Mouse (Mus musculus) G1E (cell line): ENCODE results near the gene Krt5. TPM values are rescaled to one million over a fixed set of nuclear protein-coding genes. Genes with fewer than 3 reads are reported as not detected.

Source experiments
- ATAC-seq: 2 replicates; pipeline ENCODE4 v1.8.0; 2016; ENCODE audit warnings: mild to moderate bottlenecking; ENCODE audit not compliant: insufficient number of reproducible peaks, poor library complexity, low FRiP score, severe bottlenecking; ENCODE audit errors: extremely low read depth
- DNase-seq: peaks from one replicate; pipeline ENCODE4 v3.0.0; 2012; ENCODE audit warnings: low spot score
- H3K27me3 ChIP-seq: 2 replicates; pipeline ENCODE4 v1.6.1; 2012; ENCODE audit warnings: mild to moderate bottlenecking, low read length, inconsistent platforms; ENCODE audit not compliant: insufficient read depth
- H3K36me3 ChIP-seq: replicated peaks from 2 replicates; pipeline ENCODE3; 2012; ENCODE audit warnings: mild to moderate bottlenecking, inconsistent platforms
- H3K4me1 ChIP-seq: 2 replicates; pipeline ENCODE4 v1.6.1; 2012; ENCODE audit warnings: low read depth, low read length, inconsistent platforms, mixed read lengths; ENCODE audit not compliant: insufficient read depth
- H3K4me3 ChIP-seq: 2 replicates; pipeline ENCODE4 v1.5.1; 2012; ENCODE audit warnings: low read depth, mild to moderate bottlenecking, inconsistent platforms, low read length, moderate library complexity, mixed read lengths
- H3K9me3 ChIP-seq: replicated peaks from 2 replicates; pipeline ENCODE4 v1.6.1; 2012; ENCODE audit warnings: inconsistent platforms
- CTCF ChIP-seq: IDR thresholded peaks from 2 replicates; pipeline ENCODE4 v1.5.1; 2012; ENCODE audit warnings: low read depth, low read length, inconsistent platforms, mixed read lengths
- GATA1 ChIP-seq: IDR thresholded peaks from 2 replicates; pipeline ENCODE4 v1.6.1; 2012; ENCODE audit warnings: borderline replicate concordance, low read length, inconsistent platforms, mixed read lengths
- GATA2 ChIP-seq: IDR thresholded peaks from 2 replicates; pipeline ENCODE4 v1.6.1; 2012; ENCODE audit warnings: low read depth, low read length, inconsistent platforms, borderline replicate concordance
- POLR2AphosphoS5 ChIP-seq: IDR thresholded peaks from 2 replicates; pipeline ENCODE4 v1.6.1; 2012; ENCODE audit warnings: low read depth, low read length, inconsistent platforms; ENCODE audit not compliant: insufficient replicate concordance
- TAL1 ChIP-seq: conservative IDR thresholded peaks from 2 replicates; pipeline ENCODE4 v1.6.1; 2012; ENCODE audit warnings: low read depth, low read length, inconsistent platforms, mixed read lengths
- polyA plus RNA-seq: library from polyadenylated mRNA; stranded (reverse); fragments of >175 nt; gene quantifications from 2 replicates; pipeline ENCODE4 v1.2.3, GENCODE M21; 2012
- total RNA-seq, 2 experiments: library from RNA; stranded (forward) in 1 of 2; stranded (reverse) in 1 of 2; fragments of 200-1000 nt in 1 of 2; fragments of >200 nt in 1 of 2; fragmentation: Nextera tagmentation in 1 of 2; gene quantifications; 2 replicates each; pipeline ENCODE4 v1.2.3; 2014 to 2017

Krt5 gene
- total RNA-seq (2014; fragmentation: Nextera tagmentation) (not detected in 2 replicates), total RNA-seq (2017) (not detected in 2 replicates), polyA plus RNA-seq (not detected in 2 replicates)

DNA sequence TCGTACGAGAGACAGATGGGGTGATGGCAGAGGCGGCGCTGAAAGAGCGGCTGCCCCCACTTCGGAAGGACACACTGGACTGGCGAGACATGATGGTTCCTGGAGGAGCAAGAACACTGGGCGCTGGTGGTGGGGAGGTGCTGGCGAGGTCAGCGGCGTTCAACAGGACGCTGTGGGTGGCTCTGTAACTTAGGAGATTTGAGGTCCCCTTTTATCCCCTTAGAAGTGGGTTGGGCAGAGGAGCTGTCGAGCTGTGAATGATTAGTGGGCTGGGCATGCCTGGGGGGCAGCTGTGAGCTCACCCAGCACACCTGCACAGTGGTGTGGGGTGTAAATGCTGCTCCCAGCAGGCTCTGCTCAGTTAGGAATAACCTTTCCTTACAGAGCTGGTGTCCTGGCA is at the start of gene Krt5:
Gene Krt5 (minus strand): TSS at position 179 of the 400 bp plus-strand sequence.
- Histone ChIP-seq H3K4me3 (no peak within 1 kb of the TSS), H3K36me3 (no peaks in the 10 kb centered on the region), H3K4me1 (no peaks in the 10 kb centered on the region), H3K27me3 (no peaks in the 10 kb centered on the region), H3K9me3 (peaks cover 60% of the 10 kb centered on the region)
- no peak for DNase-seq
- ATAC-seq = no peak
- TF ChIP-seq GATA1 (no peak), POLR2AphosphoS5 (no peak), TAL1 (no peak), GATA2 (no peak), CTCF (no peak)

DNA sequence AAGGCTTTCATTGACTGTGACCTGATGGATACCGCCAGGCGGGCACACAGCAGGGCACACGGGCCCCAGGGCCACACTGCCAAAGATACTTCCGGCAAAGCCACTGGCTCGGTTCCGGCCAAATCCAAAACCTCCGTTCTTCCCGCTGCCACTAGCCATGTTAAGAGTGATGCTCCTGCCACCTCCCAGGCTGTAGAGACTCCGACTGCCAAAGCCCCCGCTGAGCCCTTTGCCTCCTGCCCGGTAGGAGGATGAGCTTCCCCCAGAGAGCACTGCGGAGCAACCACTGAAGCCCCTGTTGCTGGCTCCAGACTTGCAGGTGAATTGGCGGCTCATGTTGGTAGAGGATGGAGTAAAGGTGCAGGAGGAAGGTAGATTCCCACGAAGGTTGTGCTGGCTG is 30.0 kb upstream of the Krt5 start, which contains the start of gene Krt71:
Gene Krt71 (minus strand): TSS at position 399 of the 400 bp plus-strand sequence.
- DNase-seq (no peak), ATAC-seq (no peak)
- no peak within 1 kb of the TSS for H3K4me3 ChIP-seq
- H3K9me3 ChIP-seq = peaks cover 44% of the 10 kb centered on the region
- no peaks in the 10 kb centered on the region for H3K36me3 ChIP-seq
- H3K4me1 ChIP-seq = no peaks in the 10 kb centered on the region
- TF ChIP-seq GATA1 (no peak), POLR2AphosphoS5 (no peak), TAL1 (no peak), CTCF (no peak), GATA2 (no peak)
- no peaks in the 10 kb centered on the region; the same call in 1 of the 2 replicates for H3K27me3 ChIP-seq

DNA sequence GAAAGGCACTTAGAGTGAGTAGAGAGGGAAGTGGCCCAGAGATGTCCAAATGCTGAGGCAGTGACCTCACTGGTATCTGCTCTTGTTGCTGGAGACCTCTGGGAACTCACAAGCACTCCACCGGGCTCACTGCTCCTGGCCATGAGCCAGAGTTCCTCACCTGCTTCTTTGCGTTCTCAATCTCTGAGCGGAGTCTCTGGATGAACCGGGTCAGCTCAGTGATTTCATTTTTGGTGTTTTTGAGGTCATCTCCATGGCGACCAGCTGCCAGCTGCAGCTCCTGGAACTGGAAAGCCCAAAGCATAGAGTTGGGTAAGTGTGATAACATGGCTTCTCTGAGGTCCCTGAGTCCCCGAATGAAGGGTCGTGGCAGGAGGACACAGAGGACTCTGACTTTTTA is 25.1 kb upstream of the Krt5 start:
- DNase-seq = no peak
- TF ChIP-seq GATA2 (no peak), POLR2AphosphoS5 (no peak), CTCF (no peak), GATA1 (no peak), TAL1 (no peak)
- ATAC-seq = no peak
- H3K27me3 ChIP-seq = no peaks in the 10 kb centered on the region
- H3K9me3 ChIP-seq = peaks cover 49% of the 10 kb centered on the region
- H3K4me1 ChIP-seq = no peaks in the 10 kb centered on the region
- no peak overlapping the region for H3K4me3 ChIP-seq
- H3K36me3 ChIP-seq = no peaks in the 10 kb centered on the region

DNA sequence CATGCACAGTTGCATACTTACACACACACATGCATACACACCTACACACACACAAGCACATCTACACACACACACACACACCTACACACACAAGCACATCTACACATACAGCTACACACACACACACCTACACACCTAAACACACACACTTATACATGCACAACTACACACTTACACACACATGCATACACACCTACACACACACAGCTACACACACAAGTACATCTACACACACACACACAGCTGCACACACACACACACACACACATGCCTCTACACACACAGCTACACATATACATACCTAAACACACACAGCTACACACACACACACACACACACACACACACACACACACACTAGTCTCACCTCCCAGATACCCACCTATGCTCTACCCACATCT is 18.0 kb upstream of the Krt5 start:
- Histone ChIP-seq H3K27me3 (no peaks in the 10 kb centered on the region), H3K4me3 (no peak overlapping the region), H3K4me1 (no peaks in the 10 kb centered on the region), H3K9me3 (peaks cover 36% of the 10 kb centered on the region), H3K36me3 (no peaks in the 10 kb centered on the region)
- no peak for TF ChIP-seq CTCF
- TF ChIP-seq POLR2AphosphoS5 = no peak
- TF ChIP-seq GATA1 = no peak
- no peak for TF ChIP-seq TAL1
- no peak for TF ChIP-seq GATA2
- DNase-seq = no peak
- no peak for ATAC-seq

DNA sequence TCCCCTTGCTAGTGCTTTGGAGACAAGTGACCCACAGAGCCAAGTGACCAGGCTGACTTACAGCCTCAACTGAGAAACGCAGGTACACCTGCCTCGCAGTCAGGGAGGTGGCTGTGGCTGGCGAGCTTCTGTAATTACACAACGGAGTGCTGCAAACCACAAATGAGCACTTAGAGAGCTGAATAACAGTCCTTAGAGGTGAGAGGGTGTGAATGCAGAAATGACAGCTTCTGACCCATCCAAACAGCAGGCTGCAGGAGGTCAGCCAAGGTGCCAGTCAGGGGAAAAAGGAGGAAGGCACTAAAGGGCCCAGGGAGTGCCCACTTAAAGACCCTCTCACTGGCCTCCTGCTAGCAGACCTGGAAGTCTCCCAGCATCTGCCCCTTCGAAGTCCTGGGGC is 12.0 kb upstream of the Krt5 start:
- no peaks in the 10 kb centered on the region for H3K27me3 ChIP-seq

DNA sequence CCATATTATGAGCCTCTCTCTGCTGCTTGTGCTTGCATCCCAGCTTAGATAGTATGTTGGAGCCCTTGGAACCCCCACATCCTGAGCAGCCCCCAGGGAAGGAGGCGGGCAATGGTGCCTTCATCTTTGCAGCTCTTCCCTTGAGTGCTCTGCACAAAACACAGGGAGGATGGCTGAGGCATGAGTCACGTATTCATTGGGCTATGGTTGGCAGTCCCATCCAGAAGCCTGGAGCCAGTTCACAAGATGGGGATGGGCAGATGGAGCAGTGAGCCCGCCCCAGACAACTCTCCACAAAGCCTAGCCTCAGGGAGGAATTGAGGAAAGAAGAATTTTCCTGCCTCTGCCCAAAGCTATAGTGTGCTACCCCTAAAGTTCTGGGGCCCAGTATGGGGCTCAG is 3.1 kb upstream of the Krt5 start:
- Histone ChIP-seq H3K36me3 (no peaks in the 10 kb centered on the region), H3K4me3 (no peak overlapping the region), H3K9me3 (peaks cover 45% of the 10 kb centered on the region), H3K27me3 (no peaks in the 10 kb centered on the region), H3K4me1 (no peaks in the 10 kb centered on the region)
- ATAC-seq (no peak), DNase-seq (no peak)
- TF ChIP-seq GATA2 (no peak), GATA1 (no peak), CTCF (no peak)

More for the DNA sequence above, 12.0 kb upstream of the Krt5 start:
- H3K36me3 ChIP-seq = no peaks in the 10 kb centered on the region
- no peak overlapping the region for H3K4me3 ChIP-seq
- DNase-seq (no peak), ATAC-seq (no peak)
- TF ChIP-seq GATA1 = no peak
- TF ChIP-seq TAL1 = no peak
- no peak for TF ChIP-seq CTCF
- TF ChIP-seq POLR2AphosphoS5 = no peak
- no peak for TF ChIP-seq GATA2
- no peaks in the 10 kb centered on the region for H3K4me1 ChIP-seq
- peaks cover 31% of the 10 kb centered on the region for H3K9me3 ChIP-seq
